Mouse (Mus musculus) kidney, embryonic 16.5 days (tissue): ENCODE measurements around the gene Rhox7b. TPM values are rescaled to one million over a fixed set of nuclear protein-coding genes. Genes with fewer than 3 reads are reported as not detected.
"Not testable (repeated sequence)": the region's sequence is repeated elsewhere in the genome, so short reads cannot be mapped to it uniquely, and the experiment has no call there.

Experiments used
- ATAC-seq: fragments of 200-750 bp; cut with Nextera tagmentation; 2 replicates; pipeline ENCODE4 v1.8.0; 2017; ENCODE audit warnings: moderate TSS enrichment; ENCODE audit not compliant: low FRiP score, low TSS enrichment
- H3K27ac ChIP-seq: fragments of 300-500 bp; sonication (generic); 2 replicates; pipeline ENCODE4 v1.5.1; 2014; ENCODE audit warnings: low read length
- H3K27me3 ChIP-seq: fragments of 300-500 bp; sonication (generic); 2 replicates; pipeline ENCODE4 v1.6.1; 2014; ENCODE audit warnings: low read length, control low read depth, mixed read lengths; ENCODE audit not compliant: insufficient read depth
- H3K36me3 ChIP-seq: fragments of 300-500 bp; sonication (generic); 2 replicates; pipeline ENCODE4 v1.6.1; 2014; ENCODE audit warnings: low read length, control low read depth, mixed read lengths; ENCODE audit not compliant: insufficient read depth
- H3K4me1 ChIP-seq: fragments of 300-500 bp; sonication (generic); 2 replicates; pipeline ENCODE4 v1.6.1; 2014; ENCODE audit warnings: low read length, control low read depth, mixed read lengths; ENCODE audit not compliant: insufficient read depth
- H3K4me2 ChIP-seq: fragments of 300-500 bp; sonication (generic); replicated peaks from 2 replicates; pipeline ENCODE4 v1.6.1; 2014; ENCODE audit warnings: low read depth, low read length
- H3K4me3 ChIP-seq: fragments of 300-500 bp; sonication (generic); 2 replicates; pipeline ENCODE4 v1.5.1; 2014; ENCODE audit warnings: mild to moderate bottlenecking, low read length
- H3K9ac ChIP-seq: fragments of 300-500 bp; sonication (generic); replicated peaks from 2 replicates; pipeline ENCODE4 v1.6.1; 2014; ENCODE audit warnings: low read length
- H3K9me3 ChIP-seq: fragments of 300-500 bp; sonication (generic); 2 replicates; pipeline ENCODE4 v1.6.1; 2016; ENCODE audit warnings: low read length, control low read depth
- WGBS: fragments of 180-500 bp; shearing (Covaris S2); extraction: QIAGEN DNeasy Blood & Tissue Kit; methylation state at CpG from one replicate; pipeline ENCODE4 v1.1.7; 2014; 5-methylcytosine and 5-hydroxymethylcytosine counted together
- polyA plus RNA-seq: library from polyadenylated mRNA; unstranded; fragments of >200 nt; fragmentation: Nextera tagmentation; extraction: Ambion mirVana; gene quantifications from 2 replicates; pipeline ENCODE4 v1.2.1, GENCODE M21; 2015

Gene Rhox7b
- not detected in 2 replicates for polyA plus RNA-seq

DNA sequence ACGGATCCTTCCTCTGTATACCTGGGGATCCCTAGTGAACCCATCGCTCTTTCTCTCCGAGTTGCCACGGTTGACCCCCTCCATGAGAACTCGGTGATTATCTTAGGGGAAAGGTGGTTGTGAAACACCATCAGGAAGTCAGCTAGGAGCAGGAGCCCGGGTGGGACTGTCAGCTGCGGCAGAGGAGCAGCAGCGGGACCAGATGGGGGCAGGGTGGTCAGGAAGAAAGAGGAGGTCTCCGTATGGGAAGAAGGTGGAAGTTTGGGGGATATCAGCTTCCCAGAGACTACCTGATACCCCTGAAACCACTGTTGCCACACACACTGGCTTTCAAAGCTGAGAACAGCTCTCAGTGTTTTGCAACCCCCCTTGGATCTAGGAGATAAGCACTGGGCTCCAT is at the start of gene Rhox7b:
TSS of gene Rhox7b (minus strand) at position 101 of the 400 bp plus-strand sequence.
- not testable (repeated sequence) for H3K27me3 ChIP-seq, H3K36me3 ChIP-seq, H3K9ac ChIP-seq, H3K4me3 ChIP-seq, ATAC-seq, H3K27ac ChIP-seq, H3K4me2 ChIP-seq, H3K4me1 ChIP-seq, H3K9me3 ChIP-seq
- 81% methylated on average over 9 of the region's 9 CpGs for WGBS

- WGBS: 68% methylated on average over 4 of the region's 4 CpGs
- Histone ChIP-seq H3K4me2 (no peak overlapping the region), H3K4me1 (no peaks in the 10 kb centered on the region), H3K27me3 (no peaks in the 10 kb centered on the region), H3K9ac (no peak overlapping the region), H3K9me3 (no peaks in the 10 kb centered on the region), H3K27ac (no peak overlapping the region), H3K4me3 (no peak overlapping the region), H3K36me3 (no peaks in the 10 kb centered on the region)
- ATAC-seq: no peak
These were observed 19.3 kb upstream of the Rhox7b start for GRCm38 (mm10) chrX:37916311-37916710.

DNA sequence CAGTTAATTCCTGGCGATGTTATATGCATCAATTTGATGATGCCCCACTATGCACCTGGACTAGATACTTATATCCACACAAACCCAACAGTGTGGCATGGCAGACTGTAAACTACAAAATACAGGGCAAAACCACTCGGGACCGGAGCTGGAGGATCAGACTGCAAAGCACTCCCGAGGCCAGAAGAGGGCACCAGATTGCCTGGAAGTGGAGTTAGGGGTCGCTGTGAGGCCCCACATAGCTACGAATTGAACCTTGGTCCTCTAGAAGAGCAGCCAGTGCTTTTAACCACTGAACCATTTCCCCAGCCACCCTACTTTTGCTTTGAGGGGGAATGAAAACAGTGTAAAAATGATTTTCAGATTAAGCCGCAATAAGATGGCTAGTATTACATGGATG is 11.5 kb upstream of the Rhox7b start:
- no peak overlapping the region for H3K4me2 ChIP-seq
- ATAC-seq: no peak
- no peaks in the 10 kb centered on the region for H3K9me3 ChIP-seq
- H3K4me3 ChIP-seq: no peak overlapping the region
- no peaks in the 10 kb centered on the region for H3K27me3 ChIP-seq
- H3K4me1 ChIP-seq: no peaks in the 10 kb centered on the region
- H3K27ac ChIP-seq: no peak overlapping the region
- WGBS: 54% methylated on average over 7 of the region's 7 CpGs
- H3K36me3 ChIP-seq: no peaks in the 10 kb centered on the region
- no peak overlapping the region for H3K9ac ChIP-seq

DNA sequence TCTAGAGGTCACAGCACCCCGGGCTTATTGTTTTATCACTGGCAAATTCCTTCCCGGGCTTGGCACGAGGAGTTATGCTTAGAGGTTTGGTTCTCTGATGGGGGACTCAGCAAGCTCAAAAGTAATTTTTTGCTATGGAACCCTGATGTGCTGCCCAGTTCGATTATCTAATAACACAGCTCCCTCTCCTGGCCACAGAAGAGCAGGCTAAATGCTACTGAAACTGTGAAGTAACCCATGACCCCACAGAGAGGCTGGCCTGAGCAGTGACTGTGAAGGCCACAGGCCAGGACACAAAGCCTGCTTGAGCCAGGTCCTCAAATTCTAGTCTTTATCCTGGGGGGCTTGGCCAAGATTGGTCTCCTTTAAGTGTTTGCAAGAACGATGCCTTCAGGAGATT is 6.7 kb upstream of the Rhox7b start:
- no peak for ATAC-seq

DNA sequence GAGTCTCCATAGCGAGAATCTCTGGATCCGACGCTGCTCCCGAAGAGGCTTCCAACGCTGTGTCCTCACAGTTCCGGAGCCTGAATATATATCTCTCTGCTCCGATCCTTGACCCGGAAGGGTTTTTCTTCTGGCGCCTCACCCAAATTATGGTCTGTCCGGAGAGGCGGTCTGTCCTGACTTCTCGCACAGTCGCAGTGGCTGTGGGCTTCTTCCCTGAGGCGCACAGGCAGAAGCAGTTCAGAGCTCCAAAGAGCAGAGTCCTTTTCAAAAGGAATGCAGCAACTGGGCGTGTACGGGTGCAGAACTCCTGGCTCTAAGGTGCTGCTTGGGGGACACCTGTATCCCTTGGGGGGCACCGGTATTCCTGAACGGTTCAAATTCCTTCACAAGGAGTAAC is 4.6 kb upstream of the Rhox7b start, which contains the start of gene Rhox9:
TSS of gene Rhox9 (minus strand) at position 101 of the 400 bp plus-strand sequence.
- not testable (repeated sequence) for ATAC-seq, H3K4me1 ChIP-seq, H3K27ac ChIP-seq, H3K4me2 ChIP-seq, H3K4me3 ChIP-seq, H3K27me3 ChIP-seq, H3K9me3 ChIP-seq, H3K36me3 ChIP-seq, H3K9ac ChIP-seq
- 96% methylated on average over 9 of the region's 18 CpGs for WGBS

More for the DNA sequence above, 6.7 kb upstream of the Rhox7b start:
- Histone ChIP-seq H3K9ac (no peak overlapping the region), H3K4me1 (no peaks in the 10 kb centered on the region), H3K27ac (no peak overlapping the region), H3K36me3 (no peaks in the 10 kb centered on the region), H3K4me2 (no peak overlapping the region), H3K27me3 (no peaks in the 10 kb centered on the region), H3K9me3 (no peaks in the 10 kb centered on the region), H3K4me3 (no peak overlapping the region)
- WGBS: 72% methylated on average over 5 of the region's 5 CpGs

GRCm38 (mm10) chrX:37878844-37879243 is 18.2 kb downstream of the Rhox7b start, which contains the start of gene Rhox8:
Gene Rhox8 (minus strand): TSS chrX:37878944.
- H3K9me3 ChIP-seq: no peaks in the 10 kb centered on the region
- no peak within 1 kb of the TSS for H3K4me3 ChIP-seq
- no peaks in the 10 kb centered on the region for H3K27me3 ChIP-seq
- no peaks in the 10 kb centered on the region for H3K36me3 ChIP-seq
- 71% methylated on average over 4 of the region's 4 CpGs for WGBS
- ATAC-seq: no peak
- H3K4me2 ChIP-seq: no peak within 1 kb of the TSS
- H3K4me1 ChIP-seq: no peaks in the 10 kb centered on the region
- no peak within 1 kb of the TSS for H3K9ac ChIP-seq
- H3K27ac ChIP-seq: no peak within 1 kb of the TSS

GRCm38 (mm10) chrX:37871641-37872040 is 25.4 kb downstream of the Rhox7b start:
- Histone ChIP-seq H3K4me1 (no peaks in the 10 kb centered on the region), H3K9me3 (no peaks in the 10 kb centered on the region), H3K4me2 (no peak overlapping the region), H3K27ac (no peak overlapping the region), H3K4me3 (no peak overlapping the region), H3K9ac (no peak overlapping the region), H3K27me3 (no peaks in the 10 kb centered on the region), H3K36me3 (no peaks in the 10 kb centered on the region)
- 100% methylated on average over 2 of the region's 2 CpGs for WGBS
- ATAC-seq: no peak

Other genes starting within 250 kb of the Rhox7b start
- not detected in 2 replicates for gene Rhox4g, start 245.9 kb downstream of the Rhox7b start, polyA plus RNA-seq
- gene Rhox3h, start 228.5 kb downstream of the Rhox7b start, polyA plus RNA-seq: not detected in 2 replicates
- not detected in 2 replicates for gene Rhox2h, start 224.0 kb downstream of the Rhox7b start, polyA plus RNA-seq
- 0.90 and 1.6 TPM in 2 replicates for gene Rhox5, start 92.4 kb downstream of the Rhox7b start, polyA plus RNA-seq
- gene Rhox6, start 70.3 kb downstream of the Rhox7b start, polyA plus RNA-seq: not detected in 2 replicates
- not detected in 2 replicates for gene Rhox7a, start 65.5 kb downstream of the Rhox7b start, polyA plus RNA-seq
- not detected in 2 replicates for gene Rhox8, start 18.3 kb downstream of the Rhox7b start, polyA plus RNA-seq
- gene Rhox9, start 4.5 kb upstream of the Rhox7b start, polyA plus RNA-seq: not detected in 2 replicates
- gene Btg1-ps1, start 121.6 kb upstream of the Rhox7b start, polyA plus RNA-seq: not detected in 2 replicates
- not detected in 2 replicates for gene Btg1-ps2, start 145.9 kb upstream of the Rhox7b start, polyA plus RNA-seq
- not detected in 2 replicates for gene Rhox10, start 169.2 kb upstream of the Rhox7b start, polyA plus RNA-seq
- gene Rhox11, start 187.9 kb upstream of the Rhox7b start, polyA plus RNA-seq: not detected in 2 replicates
- gene Rhox12, start 213.7 kb upstream of the Rhox7b start, polyA plus RNA-seq: not detected in 2 replicates
- not detected in 2 replicates for gene Rhox13, start 224.0 kb upstream of the Rhox7b start, polyA plus RNA-seq